8 mouse cellular contexts compared by ENCODE assay signal in the genomic region with DNA sequence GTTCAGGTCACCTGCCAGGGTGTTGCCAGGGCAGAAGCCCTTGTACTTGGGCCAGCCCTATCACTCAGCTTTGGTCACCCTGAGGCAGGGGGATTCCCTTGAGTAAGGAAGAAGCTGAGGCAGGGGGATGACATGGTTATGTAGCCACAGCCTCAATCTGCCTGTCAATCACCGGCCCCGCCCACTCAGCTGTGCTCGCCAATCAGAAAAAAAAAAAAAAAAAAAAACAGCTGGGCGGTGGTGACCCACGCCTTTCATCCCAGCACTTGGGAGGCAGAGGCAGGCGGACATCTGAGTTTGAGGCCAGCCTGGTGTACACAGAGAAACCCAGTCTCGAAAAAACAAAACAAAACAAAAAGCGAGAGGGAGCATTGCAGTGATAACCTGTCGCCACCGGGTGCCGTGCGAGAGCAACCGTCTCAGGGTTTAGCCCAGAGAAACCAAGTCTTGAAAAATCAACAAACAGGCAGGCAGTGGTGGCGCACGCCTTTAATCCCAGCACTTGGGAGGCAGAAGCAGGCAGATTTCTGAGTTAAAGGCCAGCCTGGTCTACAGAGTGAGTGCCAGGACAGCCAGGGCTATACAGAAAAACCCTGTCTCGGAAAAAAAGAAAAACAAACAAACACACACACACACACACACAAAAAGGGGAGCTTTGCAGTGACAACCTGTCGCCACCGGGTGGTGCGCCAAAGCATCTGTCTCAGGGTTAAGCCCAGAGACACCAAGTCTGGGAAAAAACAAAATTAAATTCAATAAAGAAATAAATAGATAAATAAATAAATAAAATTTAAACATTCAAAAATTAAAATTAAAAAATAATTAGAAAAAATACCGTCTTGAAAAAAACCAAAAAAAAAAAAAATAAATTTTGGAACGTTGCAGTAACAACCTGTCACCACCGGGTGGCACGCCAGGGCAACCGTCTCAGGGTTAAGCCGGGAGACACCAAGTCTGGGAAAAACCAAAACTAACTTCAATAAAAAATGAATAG. TPM values are rescaled to one million over a fixed set of nuclear protein-coding genes. Genes with fewer than 3 reads are reported as not detected.
A peak's percentile ranks its signal among the peaks of the same experiment; 100 is the strongest.
DNase-seq lines count a peak whose midpoint lies in the region; ATAC-seq and TF ChIP-seq lines count a peak whose summit lies in the region.
"Not testable (repeated sequence)": the region's sequence is repeated elsewhere in the genome, so short reads cannot be mapped to it uniquely, and the experiment has no call there.

No protein-coding gene starts in this region.

- H3K9ac ChIP-seq in heart, embryonic 14.5 days (ENCODE audit: low read length): peak overlapping the region; percentile 38; the same call in 1 of the 2 replicates
- not testable (repeated sequence) for H3K9ac ChIP-seq in kidney, postnatal 0 days (ENCODE audit: low read depth, low read length); limb, embryonic 15.5 days
- peak overlapping the region; percentile 19; the same call in 1 of the 2 replicates for H3K9ac ChIP-seq in midbrain, embryonic 15.5 days

- not testable (repeated sequence) for H3K4me1 ChIP-seq in embryonic fibroblast, embryonic 13.5 days (ENCODE audit: control insufficient read depth, insufficient read depth, low read length); heart, embryonic 14.5 days (ENCODE audit: control insufficient read depth in 2 of 2, insufficient read depth in 2 of 2, low read length in 2 of 2); kidney, postnatal 0 days (replicated peaks; ENCODE audit: insufficient read depth, low read length); limb, embryonic 15.5 days; midbrain, embryonic 15.5 days

- not testable (repeated sequence) for H3K36me3 ChIP-seq in heart, embryonic 14.5 days (ENCODE audit: control insufficient read depth, insufficient read depth, low read length); kidney, postnatal 0 days (ENCODE audit: insufficient read depth, low read length); limb, embryonic 15.5 days; midbrain, embryonic 15.5 days (replicated peaks)

- H3K27me3 ChIP-seq in heart, embryonic 14.5 days (ENCODE audit: control insufficient read depth, insufficient read depth, low read length); kidney, postnatal 0 days (ENCODE audit: insufficient read depth, low read length); limb, embryonic 15.5 days; midbrain, embryonic 15.5 days (replicated peaks): not testable (repeated sequence)

- not testable (repeated sequence) for H3K27ac ChIP-seq in embryonic fibroblast, embryonic 13.5 days (ENCODE audit: insufficient read depth, low read length); heart, embryonic 14.5 days (replicated peaks in 1 of 2; ENCODE audit: control insufficient read depth in 1 of 2, insufficient read depth in 1 of 2, low read depth in 2 of 2, low read length in 2 of 2); kidney, postnatal 0 days; limb, embryonic 15.5 days
- peak overlapping the region; percentile 96 for H3K27ac ChIP-seq in midbrain, embryonic 15.5 days

- peak; percentile 81 for DNase-seq in 416B (ENCODE audit: low read depth)
- peak; percentile 51 to 58 for DNase-seq in adrenal gland, postnatal 36 days
- DNase-seq in kidney, postnatal 0 days (ENCODE audit: low spot score): peak; percentile 50
- peak; percentile 55 to 67 for DNase-seq in spleen, postnatal 10 days (ENCODE audit: low spot score in 2 of 2)

- H3K4me3 ChIP-seq in embryonic fibroblast, embryonic 13.5 days (ENCODE audit: insufficient read depth, low read length): peak overlapping the region; percentile 33
- H3K4me3 ChIP-seq in heart, embryonic 14.5 days (ENCODE audit: control insufficient read depth in 1 of 2, insufficient read depth in 1 of 2, low read depth in 1 of 2, low read length in 2 of 2): peak overlapping the region; percentile 46 to 51
- H3K4me3 ChIP-seq in kidney, postnatal 0 days (replicated peaks; ENCODE audit: low read depth, low read length): peak overlapping the region; percentile 26
- peak overlapping the region; percentile 56 for H3K4me3 ChIP-seq in limb, embryonic 15.5 days
- H3K4me3 ChIP-seq in midbrain, embryonic 15.5 days: peak overlapping the region; percentile 53

- ATAC-seq in heart, embryonic 14.5 days (ENCODE audit: insufficient number of reproducible peaks, insufficient read depth, low FRiP score, low read depth); kidney, postnatal 0 days (replicated peaks; ENCODE audit: low FRiP score, low read depth); limb, embryonic 15.5 days (ENCODE audit: insufficient number of reproducible peaks, low FRiP score, low TSS enrichment, low read depth): not testable (repeated sequence)
- peak; percentile 2 for ATAC-seq in midbrain, embryonic 15.5 days (replicated peaks)

- not testable (repeated sequence) for TF ChIP-seq POLR2A in embryonic fibroblast, embryonic 13.5 days (IDR thresholded peaks at IDR 0.05; ENCODE audit: low read depth, low read length)

- TF ChIP-seq CTCF in embryonic fibroblast, embryonic 13.5 days (IDR thresholded peaks at IDR 0.05; ENCODE audit: borderline replicate concordance, insufficient read depth, low read length): not testable (repeated sequence)
- TF ChIP-seq CTCF in kidney, postnatal 0 days (IDR thresholded peaks at IDR 0.05; ENCODE audit: low read depth): peak; percentile 54

- peak overlapping the region; percentile 51 for H3K4me2 ChIP-seq in heart, embryonic 14.5 days (ENCODE audit: low read length)
- peak overlapping the region; percentile 34 for H3K4me2 ChIP-seq in kidney, postnatal 0 days (ENCODE audit: low read length)
- H3K4me2 ChIP-seq in limb, embryonic 15.5 days: peak overlapping the region; percentile 36
- H3K4me2 ChIP-seq in midbrain, embryonic 15.5 days: peak overlapping the region; percentile 35

- H3K9me3 ChIP-seq in heart, embryonic 14.5 days (ENCODE audit: control insufficient read depth, low read length); kidney, postnatal 0 days (replicated peaks; ENCODE audit: low read length); limb, embryonic 15.5 days; midbrain, embryonic 15.5 days: not testable (repeated sequence)

- 4% methylated on average over 25 of the region's 25 CpGs for WGBS in heart, embryonic 14.5 days
- whole genome bisulfite sequencing in kidney, postnatal 0 days: 4% methylated on average over 25 of the region's 25 CpGs
- 4% methylated on average over 25 of the region's 25 CpGs for WGBS in limb, embryonic 15.5 days
- 6% methylated on average over 25 of the region's 25 CpGs for WGBS in midbrain, embryonic 15.5 days

RNA-seq across cellular contexts. Expression of a gene that starts 31.7 kb away (rescaled TPM):
- 10 to 100 TPM; 41.7 to 43.7 TPM for total RNA-seq in adrenal gland, postnatal 36 days (2021)
- 39.2 and 45.3 TPM in 2 replicates for polyA plus RNA-seq in embryonic fibroblast, embryonic 13.5 days (2011; ENCODE audit: insufficient read length, low read depth, missing spikeins)
- 16.2 and 16.8 TPM in 2 replicates for polyA plus RNA-seq in heart, embryonic 14.5 days (2014; fragmentation: Nextera tagmentation; extraction: Ambion mirVana)
- polyA plus RNA-seq in kidney, postnatal 0 days (2015; fragmentation: Nextera tagmentation; extraction: Ambion mirVana): 15.9 and 16.1 TPM in 2 replicates
- 18.7 and 19.1 TPM in 2 replicates for polyA plus RNA-seq in limb, embryonic 15.5 days (2015; fragmentation: Nextera tagmentation; extraction: Ambion mirVana)
- 16.9 and 18.4 TPM in 2 replicates for polyA plus RNA-seq in midbrain, embryonic 15.5 days (2015; fragmentation: Nextera tagmentation; extraction: Ambion mirVana)
